Mouse (Mus musculus): ENCODE results near the gene Ubap1. TPM values are rescaled to one million over a fixed set of nuclear protein-coding genes. Genes with fewer than 3 reads are reported as not detected.

Ubap1 gene
- polyA plus RNA-seq, 1 experiment from 2014 or later: 41.9 TPM

DNA sequence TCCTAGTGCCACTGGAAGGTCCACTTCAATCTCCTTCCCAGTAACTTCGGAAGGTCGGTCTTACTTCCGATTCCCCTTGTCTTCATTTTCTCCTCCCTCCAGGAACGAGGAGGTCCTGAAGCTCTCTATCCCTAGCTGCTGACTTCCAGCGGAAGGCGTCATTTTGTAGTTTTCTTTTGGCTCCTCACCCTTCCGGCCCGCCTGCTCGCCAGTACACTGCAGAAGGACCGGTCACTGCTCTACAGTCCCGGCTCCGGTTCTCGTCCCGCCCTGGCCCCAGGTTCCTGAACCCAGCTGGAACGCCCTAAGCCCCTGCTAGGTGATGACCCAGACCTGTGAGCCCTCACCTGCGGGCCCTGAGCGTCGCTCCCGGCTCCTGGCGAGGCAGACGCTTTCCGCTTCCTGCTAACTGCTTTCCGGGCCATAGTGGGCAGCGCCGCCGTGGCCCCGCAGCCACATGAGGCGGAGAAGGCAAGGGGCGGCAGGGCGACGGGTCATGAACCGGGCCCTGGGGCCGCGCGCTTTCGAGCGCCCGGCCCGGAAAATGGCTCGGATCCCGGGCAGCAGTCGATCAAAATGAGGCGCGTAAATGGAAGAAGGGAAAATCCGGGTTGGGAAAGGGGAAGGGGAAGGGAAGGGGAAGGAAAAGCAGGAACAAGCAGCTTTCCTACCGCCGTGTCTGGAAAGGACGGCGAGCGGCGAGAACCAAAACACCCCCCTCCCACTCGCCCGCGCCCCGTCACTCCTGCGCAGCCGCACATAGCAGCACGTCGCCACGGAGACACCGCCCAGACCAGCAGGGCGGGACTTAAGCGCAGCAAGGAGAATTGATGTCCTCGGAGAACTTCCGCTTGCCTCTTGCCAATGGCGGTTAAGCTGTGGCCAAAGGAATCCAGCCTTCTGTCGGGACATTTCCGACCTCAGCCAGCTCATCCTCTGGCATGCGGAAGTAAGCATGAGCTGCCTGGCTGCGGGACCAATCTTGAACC lies 34.4 kb upstream of the Ubap1 start, which contains the start of gene Dcaf12:
TSS of gene Dcaf12 (minus strand) at position 749 of the 989 bp plus-strand sequence.
- H3K27ac ChIP-seq (ENCODE audit: low read length): peak within 1 kb of the TSS; percentile 100
- DNase-seq (ENCODE audit: low spot score) (peak; percentile 99), ATAC-seq (peak; percentile 98)
- no peaks in the 10 kb centered on the region for H3K36me3 ChIP-seq (ENCODE audit: insufficient read depth, low read length)
- peak within 1 kb of the TSS; percentile 99 for H3K9ac ChIP-seq (replicated peaks; ENCODE audit: low read depth)
- H3K4me2 ChIP-seq (replicated peaks; ENCODE audit: low read depth, low read length): peak within 1 kb of the TSS; percentile 82
- under 1% methylated on average over 69 of the region's 70 CpGs for WGBS
- H3K9me3 ChIP-seq (ENCODE audit: low read length): no peaks in the 10 kb centered on the region
- TF ChIP-seq CTCF (IDR thresholded peaks at IDR 0.05) (no peak), EP300 (IDR thresholded peaks at IDR 0.05) (peak; percentile 71)
- peaks cover 16% of the 10 kb centered on the region; the same call in 1 of the 2 replicates for H3K4me1 ChIP-seq (ENCODE audit: insufficient read depth, low read depth, low read length)
- H3K27me3 ChIP-seq (replicated peaks; ENCODE audit: insufficient read depth, low read length): no peaks in the 10 kb centered on the region
- H3K4me3 ChIP-seq (ENCODE audit: low read depth, low read length): peak within 1 kb of the TSS; percentile 98

DNA sequence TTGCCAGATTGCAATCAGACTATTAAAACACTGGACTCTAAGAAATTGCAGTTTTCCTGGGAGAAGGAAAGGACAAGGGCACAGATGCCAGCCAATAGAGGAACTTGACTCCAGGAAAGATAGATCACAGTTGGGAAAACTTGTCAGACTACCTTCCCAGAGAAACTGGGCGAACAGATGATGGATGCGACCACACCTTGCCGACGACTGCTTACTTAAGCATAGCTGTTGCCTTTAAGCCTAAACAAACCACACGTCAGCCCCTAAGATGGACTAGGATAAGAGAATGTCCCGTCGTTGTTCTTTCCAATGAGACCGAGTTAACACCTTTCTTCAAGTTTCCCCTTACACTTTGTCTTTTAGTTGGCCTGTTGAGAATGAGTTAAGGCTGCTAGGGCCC lies 33.6 kb upstream of the Ubap1 start:
- Histone ChIP-seq H3K27me3 (replicated peaks; ENCODE audit: insufficient read depth, low read length) (no peaks in the 10 kb centered on the region), H3K4me1 (ENCODE audit: insufficient read depth, low read depth, low read length) (peaks cover 16% of the 10 kb centered on the region; the same call in 1 of the 2 replicates), H3K36me3 (ENCODE audit: insufficient read depth, low read length) (no peaks in the 10 kb centered on the region), H3K9ac (replicated peaks; ENCODE audit: low read depth) (peak overlapping the region; percentile 99; the same call in 1 of the 2 replicates), H3K9me3 (ENCODE audit: low read length) (no peaks in the 10 kb centered on the region), H3K4me2 (replicated peaks; ENCODE audit: low read depth, low read length) (peak overlapping the region; percentile 82), H3K27ac (ENCODE audit: low read length) (peak overlapping the region; percentile 100), H3K4me3 (ENCODE audit: low read depth, low read length) (peak overlapping the region; percentile 98)
- 0 out of 2 replicates have a peak, but pooled peaks have one; percentile 6 for TF ChIP-seq EP300 (IDR thresholded peaks at IDR 0.05)
- no peak for TF ChIP-seq CTCF (IDR thresholded peaks at IDR 0.05)
- ATAC-seq (no peak), DNase-seq (ENCODE audit: low spot score) (peak; percentile 35)
- WGBS: 14% methylated on average over 8 of the region's 8 CpGs

DNA sequence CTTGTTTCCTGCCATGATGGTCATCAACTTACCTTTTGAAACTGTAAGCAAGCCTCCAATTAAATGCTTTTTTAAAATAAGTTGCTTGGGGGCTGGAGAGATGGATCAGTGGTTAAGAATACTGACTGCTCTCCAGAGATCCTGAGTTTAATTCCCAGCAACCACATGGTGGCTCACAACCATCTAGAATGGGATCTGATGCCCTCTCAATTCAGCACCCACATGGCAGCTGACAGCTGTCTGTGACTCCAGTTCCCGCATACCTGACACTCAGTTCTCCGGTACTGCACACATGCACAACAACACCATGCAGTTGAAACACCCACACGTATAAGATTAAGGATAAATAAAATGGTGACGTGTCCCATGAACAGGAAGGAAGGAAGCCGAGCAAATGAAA lies 30.5 kb upstream of the Ubap1 start:
- Histone ChIP-seq H3K4me1 (ENCODE audit: insufficient read depth, low read depth, low read length) (peaks cover 11% of the 10 kb centered on the region; the same call in 1 of the 2 replicates), H3K9ac (replicated peaks; ENCODE audit: low read depth) (no peak overlapping the region), H3K27ac (ENCODE audit: low read length) (no peak overlapping the region), H3K27me3 (replicated peaks; ENCODE audit: insufficient read depth, low read length) (no peaks in the 10 kb centered on the region), H3K36me3 (ENCODE audit: insufficient read depth, low read length) (no peaks in the 10 kb centered on the region), H3K4me3 (ENCODE audit: low read depth, low read length) (no peak overlapping the region), H3K4me2 (replicated peaks; ENCODE audit: low read depth, low read length) (no peak overlapping the region), H3K9me3 (ENCODE audit: low read length) (no peaks in the 10 kb centered on the region)
- no peak for ATAC-seq
- WGBS: 44% methylated on average over 5 of the region's 5 CpGs
- DNase-seq (ENCODE audit: low spot score): no peak
- TF ChIP-seq EP300 (IDR thresholded peaks at IDR 0.05) (peak; percentile 45; the same call in 1 of the 2 replicates), CTCF (IDR thresholded peaks at IDR 0.05) (peak; percentile 9; the same call in 1 of the 2 replicates)

DNA sequence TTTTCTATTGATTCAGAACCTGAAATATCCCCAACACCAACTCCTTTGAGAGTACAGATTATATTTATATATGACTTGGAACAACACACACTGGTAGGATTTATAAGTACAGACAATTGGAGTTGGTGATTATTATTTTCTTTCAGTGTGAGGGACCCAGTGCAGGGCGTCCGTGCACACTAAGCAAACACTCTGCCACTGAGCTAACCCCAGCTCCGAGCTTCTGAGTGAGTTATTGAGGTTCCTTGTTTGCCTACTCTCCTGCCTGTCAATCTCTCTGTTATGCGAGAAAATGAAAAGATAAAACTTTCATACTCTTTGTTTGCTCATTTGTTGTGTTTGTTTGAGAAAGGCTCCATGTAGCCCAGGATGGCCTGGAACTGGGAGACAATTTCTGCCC lies 27.8 kb upstream of the Ubap1 start:
- Histone ChIP-seq H3K4me1 (ENCODE audit: insufficient read depth, low read depth, low read length) (no peaks in the 10 kb centered on the region), H3K4me2 (replicated peaks; ENCODE audit: low read depth, low read length) (no peak overlapping the region), H3K27ac (ENCODE audit: low read length) (no peak overlapping the region), H3K4me3 (ENCODE audit: low read depth, low read length) (no peak overlapping the region), H3K9me3 (ENCODE audit: low read length) (no peaks in the 10 kb centered on the region), H3K36me3 (ENCODE audit: insufficient read depth, low read length) (no peaks in the 10 kb centered on the region), H3K9ac (replicated peaks; ENCODE audit: low read depth) (no peak overlapping the region), H3K27me3 (replicated peaks; ENCODE audit: insufficient read depth, low read length) (no peaks in the 10 kb centered on the region)
- TF ChIP-seq EP300 (IDR thresholded peaks at IDR 0.05) (no peak), CTCF (IDR thresholded peaks at IDR 0.05) (no peak)
- ATAC-seq (no peak), DNase-seq (ENCODE audit: low spot score) (no peak)
- 43% methylated on average over 4 of the region's 4 CpGs for WGBS

DNA sequence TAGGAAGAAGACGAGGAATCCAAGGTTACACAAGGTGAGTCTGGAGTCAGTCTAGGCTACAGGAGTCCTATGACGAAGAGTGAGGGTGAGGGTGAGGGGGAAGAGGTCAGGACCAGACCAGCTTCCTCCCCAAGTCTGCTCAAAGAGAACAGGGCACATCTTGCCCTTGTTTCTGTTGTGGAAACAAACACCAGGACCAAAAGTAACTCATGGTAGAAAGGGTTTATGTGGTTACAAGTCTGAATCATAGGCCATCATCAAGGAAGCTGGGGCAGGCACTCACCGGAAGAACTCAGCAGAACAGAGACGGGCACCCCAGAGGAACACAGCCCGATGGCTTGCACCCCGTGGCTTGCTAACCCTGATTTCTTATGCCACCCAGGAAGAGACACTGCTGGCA lies 21.9 kb upstream of the Ubap1 start:
- ATAC-seq (no peak), DNase-seq (ENCODE audit: low spot score) (no peak)
- Histone ChIP-seq H3K4me3 (ENCODE audit: low read depth, low read length) (no peak overlapping the region), H3K4me2 (replicated peaks; ENCODE audit: low read depth, low read length) (no peak overlapping the region), H3K27me3 (replicated peaks; ENCODE audit: insufficient read depth, low read length) (no peaks in the 10 kb centered on the region), H3K36me3 (ENCODE audit: insufficient read depth, low read length) (no peaks in the 10 kb centered on the region), H3K9me3 (ENCODE audit: low read length) (no peaks in the 10 kb centered on the region), H3K9ac (replicated peaks; ENCODE audit: low read depth) (no peak overlapping the region), H3K4me1 (ENCODE audit: insufficient read depth, low read depth, low read length) (no peaks in the 10 kb centered on the region), H3K27ac (ENCODE audit: low read length) (no peak overlapping the region)
- TF ChIP-seq CTCF (IDR thresholded peaks at IDR 0.05): no peak
- no peak for TF ChIP-seq EP300 (IDR thresholded peaks at IDR 0.05)
- 88% methylated on average over 6 of the region's 6 CpGs for WGBS

DNA sequence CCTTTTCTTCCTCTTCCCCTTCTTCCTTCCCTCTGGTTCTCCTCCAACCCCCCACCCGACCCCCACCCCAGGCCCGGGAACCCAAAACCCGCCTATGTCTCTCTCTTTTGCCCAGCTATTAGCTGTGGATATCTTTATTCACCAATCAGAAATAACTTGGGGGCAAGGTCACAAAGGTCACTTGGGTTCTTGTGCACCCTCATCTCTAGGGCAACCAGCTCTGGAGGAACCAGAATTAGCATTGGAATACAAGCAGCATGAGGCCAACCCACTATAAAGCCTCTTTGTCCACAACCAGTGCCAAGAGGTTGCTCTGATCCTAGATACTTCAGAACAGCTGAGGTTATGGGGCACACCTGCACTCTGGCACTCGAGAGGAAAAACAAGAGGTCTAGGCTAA lies 19.3 kb upstream of the Ubap1 start:
- Histone ChIP-seq H3K4me1 (ENCODE audit: insufficient read depth, low read depth, low read length) (no peaks in the 10 kb centered on the region), H3K4me3 (ENCODE audit: low read depth, low read length) (no peak overlapping the region), H3K9me3 (ENCODE audit: low read length) (no peaks in the 10 kb centered on the region), H3K27ac (ENCODE audit: low read length) (no peak overlapping the region), H3K27me3 (replicated peaks; ENCODE audit: insufficient read depth, low read length) (no peaks in the 10 kb centered on the region), H3K4me2 (replicated peaks; ENCODE audit: low read depth, low read length) (no peak overlapping the region), H3K9ac (replicated peaks; ENCODE audit: low read depth) (no peak overlapping the region), H3K36me3 (ENCODE audit: insufficient read depth, low read length) (no peaks in the 10 kb centered on the region)
- 56% methylated on average over 4 of the region's 4 CpGs for WGBS
- TF ChIP-seq EP300 (IDR thresholded peaks at IDR 0.05) (no peak), CTCF (IDR thresholded peaks at IDR 0.05) (no peak)
- no peak for DNase-seq (ENCODE audit: low spot score)
- no peak for ATAC-seq
